Mouse (Mus musculus): ENCODE measurements around the gene Tgfb2. TPM values are rescaled to one million over a fixed set of nuclear protein-coding genes. Genes with fewer than 3 reads are reported as not detected.
A peak's percentile ranks its signal among the peaks of the same experiment; 100 is the strongest.

Tgfb2 gene
- 1 to 10 TPM; 6.1 to 7.9 TPM for total RNA-seq (2021)

DNA sequence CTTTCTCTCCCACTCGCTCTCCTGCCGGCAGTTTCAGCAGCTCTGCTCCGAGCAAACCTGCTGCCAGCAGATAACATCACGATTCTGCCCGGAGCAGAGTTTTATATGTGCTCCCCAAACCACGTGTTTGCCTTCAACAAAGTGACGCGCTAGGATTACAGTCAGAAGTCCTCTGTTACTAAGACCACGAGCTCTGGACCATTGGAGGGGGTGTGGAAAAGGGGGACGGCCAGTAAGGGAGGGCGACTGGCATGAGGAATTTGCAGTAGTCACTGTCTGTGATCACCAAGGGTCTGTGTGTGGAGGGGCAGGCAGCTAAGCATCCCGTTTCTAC is at the start of gene Tgfb2:
Gene Tgfb2 (minus strand): TSS at position 75 of the 334 bp plus-strand sequence.
- intact Hi-C loops (cut with DNase I) = loop anchor here (10.0 kb wide), 4 partner anchors 91 to 591 kb away; partner anchors contain the start of gene Lyplal1
- DNase-seq (ENCODE audit: low spot score in 2 of 2) = peak; percentile 28 to 33

DNA sequence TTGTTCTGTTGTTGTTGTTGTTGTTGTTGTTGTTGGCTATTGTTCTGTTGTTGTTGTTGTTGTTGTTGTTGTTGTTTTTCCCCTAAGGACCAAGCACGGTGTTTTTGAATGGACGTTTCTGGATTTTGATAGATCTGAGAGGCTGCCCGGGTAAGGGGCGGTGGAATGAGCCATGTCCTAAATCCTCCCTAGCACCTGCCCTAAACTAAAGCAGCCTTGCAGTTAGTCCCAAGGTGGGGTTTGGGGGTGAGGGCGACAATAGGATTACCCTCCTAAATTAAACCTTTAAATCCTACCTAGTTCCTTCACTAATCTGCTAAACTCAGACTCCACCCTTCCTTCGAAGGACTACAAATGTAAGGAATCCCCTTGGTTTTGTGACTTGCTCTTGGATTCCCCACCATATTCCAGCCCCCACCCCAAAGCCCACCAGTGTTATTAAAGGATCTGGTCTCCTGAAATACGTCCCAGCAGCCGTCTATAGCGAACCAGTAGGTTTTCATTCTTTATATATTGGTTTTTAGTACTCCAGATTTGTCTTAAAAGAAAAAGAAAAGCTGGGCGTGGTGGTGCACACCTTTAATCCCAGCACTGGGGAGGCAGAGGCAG is 44.0 kb upstream of the Tgfb2 start:
- DNase-seq (ENCODE audit: low spot score in 2 of 2) = no peak
- intact Hi-C loops (cut with DNase I) = no loop called here

DNA sequence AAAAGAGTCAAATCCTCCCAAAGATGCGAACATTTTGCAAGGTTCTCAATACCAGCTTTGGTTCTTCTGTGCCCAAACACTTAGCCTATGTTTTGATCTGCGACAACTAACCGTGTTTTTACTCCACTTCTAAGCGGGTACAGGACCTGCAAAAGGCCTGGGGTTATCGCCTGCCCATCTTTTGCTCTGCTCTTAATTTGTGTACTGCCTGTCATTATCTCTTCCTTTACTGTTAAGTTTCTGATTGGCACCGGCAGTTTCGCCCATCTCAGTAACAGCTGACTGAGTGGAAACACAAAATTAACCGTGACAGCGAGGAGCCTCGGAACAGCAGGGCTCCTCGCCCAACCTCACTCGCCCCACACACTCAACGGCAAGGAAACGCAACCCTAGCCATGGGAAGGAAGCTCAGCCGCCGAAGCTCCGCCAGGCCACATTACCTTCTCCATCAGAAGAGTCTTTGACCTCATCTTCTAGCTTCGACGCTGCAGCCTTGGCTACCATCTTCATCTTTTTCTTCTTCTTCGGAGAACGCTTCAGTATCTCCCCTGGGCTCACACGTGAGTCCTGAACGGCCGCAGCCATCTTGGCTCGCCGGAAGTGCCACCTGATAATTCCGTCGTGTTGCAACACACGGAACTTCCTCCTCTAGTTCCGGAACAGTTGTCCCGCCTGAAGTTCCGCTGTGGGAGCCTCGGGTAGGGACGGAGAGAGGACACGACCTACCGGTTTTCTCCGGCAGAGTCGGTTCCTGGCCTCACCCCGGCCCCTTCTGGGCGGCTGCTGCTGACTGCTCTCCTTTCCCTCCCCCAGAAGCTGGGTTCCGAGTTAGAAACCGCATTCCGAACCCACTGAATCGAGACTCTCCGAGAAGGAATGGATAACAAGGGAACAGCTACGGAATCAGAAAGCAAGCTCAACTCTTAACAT is 43.2 kb upstream of the Tgfb2 start, which contains the start of gene Rrp15:
Gene Rrp15 (minus strand): TSS at position 635 of the 930 bp plus-strand sequence.
- DNase-seq (ENCODE audit: low spot score in 2 of 2) = peak; percentile 86
- intact Hi-C loops (cut with DNase I) = no loop called here

DNA sequence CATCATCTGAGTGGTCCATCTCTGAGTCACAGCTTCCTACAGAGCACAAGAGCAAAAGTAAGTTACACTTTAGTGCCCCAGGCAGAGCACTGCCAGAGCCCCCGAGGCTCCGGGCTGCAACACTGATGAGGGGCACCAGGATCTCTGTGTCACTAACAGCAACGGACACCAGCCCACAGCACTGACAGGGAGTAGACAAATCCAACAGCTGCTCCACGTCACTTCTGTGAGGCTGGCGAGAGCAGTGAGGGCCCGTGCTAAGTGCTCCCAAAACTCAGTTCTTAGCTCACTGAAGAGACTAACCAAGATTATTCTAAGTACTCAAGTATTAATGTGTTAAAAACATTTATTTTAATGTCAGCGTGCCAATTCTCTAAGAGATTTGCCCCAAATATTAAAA is 34.0 kb upstream of the Tgfb2 start:
- DNase-seq (ENCODE audit: low spot score in 2 of 2) = no peak
- intact Hi-C loops (cut with DNase I) = no loop called here

DNA sequence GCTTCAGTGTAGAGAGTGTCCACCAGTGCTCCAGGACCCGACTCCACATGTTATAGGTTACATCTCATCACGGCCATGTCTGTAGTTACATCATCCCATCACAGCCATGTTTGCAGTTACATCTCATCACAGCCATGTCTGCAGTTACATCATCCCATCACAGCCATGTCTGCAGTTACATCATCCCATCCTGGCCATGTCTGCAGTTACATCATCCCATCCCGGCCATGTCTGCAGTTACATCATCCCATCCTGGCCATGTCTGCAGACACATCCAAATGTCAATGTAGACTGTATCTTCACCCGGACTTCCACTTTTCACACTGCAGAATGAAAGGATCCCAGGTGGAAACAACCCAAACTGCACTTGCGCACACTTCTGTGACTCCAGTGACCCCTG is 29.7 kb upstream of the Tgfb2 start:
- no peak for DNase-seq (ENCODE audit: low spot score in 2 of 2)
- intact Hi-C loops (cut with DNase I) = no loop called here

DNA sequence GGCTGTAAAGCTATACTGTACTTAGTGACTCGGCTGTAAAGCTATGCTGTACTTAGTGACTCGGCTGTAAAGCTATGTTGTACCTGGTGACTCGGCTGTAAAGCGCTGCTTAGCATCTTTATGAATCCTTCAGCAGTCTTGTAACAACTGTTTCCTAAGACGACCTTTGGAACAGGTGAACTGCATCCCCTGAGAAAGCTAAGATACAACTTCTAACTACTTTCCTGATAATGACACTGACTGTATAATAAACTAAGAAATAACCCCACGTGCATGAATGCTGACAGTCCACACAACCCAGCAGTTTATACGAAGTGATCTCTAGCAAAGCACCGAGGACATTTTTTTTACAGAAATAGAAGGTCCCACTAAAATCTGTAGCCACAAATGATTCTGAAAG is 27.3 kb upstream of the Tgfb2 start:
- intact Hi-C loops (cut with DNase I) = no loop called here
- no peak for DNase-seq (ENCODE audit: low spot score in 2 of 2)

DNA sequence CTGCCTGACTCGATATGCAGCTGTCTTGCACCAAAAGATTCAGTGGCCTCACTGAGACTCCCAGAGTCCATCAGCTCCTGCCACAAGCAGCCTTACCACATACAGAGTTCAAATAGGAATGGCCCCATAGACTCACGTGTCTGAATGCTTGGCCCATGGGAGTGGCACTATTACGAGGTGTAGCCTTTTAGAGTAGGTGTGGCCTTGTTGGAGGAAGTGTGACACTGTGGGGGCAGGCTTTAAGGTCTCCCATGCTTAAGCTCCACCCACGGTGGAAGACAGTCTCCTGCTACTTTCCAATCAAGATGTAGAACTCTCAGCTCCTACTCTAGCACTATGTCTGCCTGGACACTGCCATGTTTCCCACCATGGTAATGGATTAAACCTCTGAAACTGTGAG is 23.0 kb upstream of the Tgfb2 start:
- no peak for DNase-seq (ENCODE audit: low spot score in 2 of 2)
- intact Hi-C loops (cut with DNase I) = loop anchor here (10.0 kb wide), 1 partner anchor 974 kb away; no protein-coding TSS in a partner anchor

DNA sequence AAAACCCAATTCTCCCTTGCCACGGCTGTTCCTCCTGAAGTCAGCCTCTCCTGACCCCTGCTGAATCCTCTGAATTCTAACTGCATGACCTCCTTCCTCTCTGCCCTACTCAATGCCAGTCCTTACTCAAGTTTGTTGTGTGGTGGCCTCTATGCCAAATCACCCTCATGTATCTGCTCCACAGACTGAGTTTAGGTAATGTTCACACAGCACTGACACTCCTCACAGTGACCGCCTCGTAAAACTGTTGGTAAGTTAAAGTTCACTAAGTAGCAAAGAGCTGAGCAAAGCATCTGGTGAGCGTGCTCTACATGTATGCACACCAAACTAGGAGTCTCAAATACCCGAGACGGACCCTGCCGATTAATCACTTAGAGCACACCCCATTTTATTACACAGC is 20.3 kb upstream of the Tgfb2 start:
- DNase-seq (ENCODE audit: low spot score in 2 of 2) = no peak
- intact Hi-C loops (cut with DNase I) = loop anchor here (10.0 kb wide), 1 partner anchor 971 kb away; no protein-coding TSS in a partner anchor

DNA sequence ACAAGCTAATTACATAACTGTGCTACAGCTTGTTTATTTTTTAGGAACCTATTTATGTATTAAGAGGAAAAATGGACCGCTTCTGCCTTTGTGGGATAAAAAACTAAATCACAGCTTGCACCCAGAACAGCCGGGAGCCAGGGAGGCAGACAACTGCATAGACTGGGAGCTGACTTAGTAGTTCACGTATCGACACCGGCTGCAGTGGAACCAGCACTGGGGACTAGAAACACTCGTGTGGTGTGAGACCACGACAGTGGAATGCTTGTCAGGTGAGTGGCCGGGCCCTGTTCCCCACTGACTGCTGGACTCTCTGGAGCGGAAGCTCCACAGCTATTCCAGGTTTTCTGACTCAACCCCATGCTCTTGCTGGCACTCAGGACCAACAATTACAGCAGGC is 16.5 kb upstream of the Tgfb2 start:
- intact Hi-C loops (cut with DNase I) = loop anchor here (5.0 to 10.0 kb wide), 3 partner anchors 967 to 1175 kb away; no protein-coding TSS in a partner anchor
- DNase-seq (ENCODE audit: low spot score in 2 of 2) = no peak

DNA sequence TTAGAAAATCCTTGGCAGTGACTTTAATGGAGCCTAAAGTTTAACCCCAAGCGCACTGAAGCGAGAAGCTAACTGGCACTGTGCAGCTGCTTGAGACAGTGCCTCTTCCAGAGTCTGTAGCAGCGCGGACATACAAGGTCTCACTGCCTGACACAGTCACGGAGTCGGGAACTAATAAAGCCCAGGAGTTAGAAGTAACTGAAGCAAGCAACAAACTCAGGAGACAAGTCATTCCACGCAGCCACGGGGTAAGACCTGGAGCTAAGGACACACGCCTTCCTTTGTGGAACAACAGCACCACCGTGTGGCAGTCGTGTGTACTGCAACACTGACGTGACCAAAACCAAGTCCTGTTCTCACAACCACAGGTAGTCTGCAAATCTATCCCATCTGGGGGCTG is 16.1 kb upstream of the Tgfb2 start:
- DNase-seq (ENCODE audit: low spot score in 2 of 2) = peak; percentile 71 to 84
- intact Hi-C loops (cut with DNase I) = loop anchor here (5.0 to 10.0 kb wide), 3 partner anchors 967 to 1175 kb away; no protein-coding TSS in a partner anchor

DNA sequence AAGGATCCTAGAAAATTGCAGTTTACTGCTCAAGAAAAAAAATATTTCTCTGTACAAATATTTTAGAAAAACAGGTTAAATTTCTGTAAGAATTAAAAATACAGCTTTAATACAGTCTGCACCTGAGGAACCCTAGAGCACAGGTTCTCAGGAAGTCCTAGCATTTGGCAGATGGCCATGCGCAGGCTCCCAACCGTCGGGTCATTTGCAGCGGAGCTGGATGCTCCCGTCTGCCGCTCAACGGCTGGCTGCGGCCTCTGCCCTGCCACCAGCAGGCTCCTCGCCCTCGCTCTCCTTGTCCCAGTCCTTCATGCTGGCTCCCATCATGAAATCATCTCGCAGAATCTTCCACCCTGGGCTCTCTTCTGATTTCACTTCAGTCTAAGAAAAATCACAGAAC is 15.4 kb upstream of the Tgfb2 start:
- intact Hi-C loops (cut with DNase I) = loop anchor here (5.0 to 10.0 kb wide), 3 partner anchors 966 to 1174 kb away; no protein-coding TSS in a partner anchor
- DNase-seq (ENCODE audit: low spot score in 2 of 2) = no peak

DNA sequence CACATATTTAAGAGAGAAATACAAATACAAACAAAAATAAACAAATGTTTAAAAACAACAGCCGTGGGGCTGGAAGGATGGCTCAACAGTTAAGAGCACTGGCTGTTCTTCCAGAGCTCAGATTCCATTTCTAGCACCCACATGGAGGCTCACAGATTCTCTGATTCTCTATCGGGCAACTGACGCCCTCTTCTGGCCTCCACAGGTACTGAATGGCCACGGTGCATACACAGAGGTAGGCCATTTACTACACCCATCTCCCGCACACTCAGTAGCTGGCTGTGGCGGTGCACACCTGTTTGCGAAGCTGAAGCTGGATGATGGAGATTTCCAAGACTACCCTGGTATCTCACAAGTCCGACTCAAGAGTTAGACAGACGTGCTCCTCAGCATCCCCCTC is 13.9 kb upstream of the Tgfb2 start:
- intact Hi-C loops (cut with DNase I) = loop anchor here (5.0 to 10.0 kb wide), 3 partner anchors 965 to 1172 kb away; no protein-coding TSS in a partner anchor
- no peak for DNase-seq (ENCODE audit: low spot score in 2 of 2)

DNA sequence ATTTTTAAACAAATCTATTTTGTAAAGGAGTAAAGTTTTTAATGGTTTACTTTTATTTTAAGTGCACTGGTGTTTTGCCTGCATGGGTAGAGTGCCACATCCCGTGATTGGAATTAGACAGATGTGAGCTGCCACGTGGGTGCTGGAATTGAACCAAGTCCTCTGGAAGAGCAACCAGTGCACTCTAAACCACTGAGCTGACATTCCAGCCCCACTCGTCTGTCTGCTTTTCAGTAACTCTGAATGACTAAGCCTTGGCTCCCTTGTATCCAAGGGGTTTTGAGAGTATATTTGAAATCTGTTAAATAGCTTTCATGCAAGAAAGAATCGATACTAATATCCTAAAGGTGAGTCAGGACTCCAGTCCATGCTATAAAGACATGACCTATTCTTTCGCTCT is 13.1 kb upstream of the Tgfb2 start:
- intact Hi-C loops (cut with DNase I) = no loop called here
- no peak for DNase-seq (ENCODE audit: low spot score in 2 of 2)

DNA sequence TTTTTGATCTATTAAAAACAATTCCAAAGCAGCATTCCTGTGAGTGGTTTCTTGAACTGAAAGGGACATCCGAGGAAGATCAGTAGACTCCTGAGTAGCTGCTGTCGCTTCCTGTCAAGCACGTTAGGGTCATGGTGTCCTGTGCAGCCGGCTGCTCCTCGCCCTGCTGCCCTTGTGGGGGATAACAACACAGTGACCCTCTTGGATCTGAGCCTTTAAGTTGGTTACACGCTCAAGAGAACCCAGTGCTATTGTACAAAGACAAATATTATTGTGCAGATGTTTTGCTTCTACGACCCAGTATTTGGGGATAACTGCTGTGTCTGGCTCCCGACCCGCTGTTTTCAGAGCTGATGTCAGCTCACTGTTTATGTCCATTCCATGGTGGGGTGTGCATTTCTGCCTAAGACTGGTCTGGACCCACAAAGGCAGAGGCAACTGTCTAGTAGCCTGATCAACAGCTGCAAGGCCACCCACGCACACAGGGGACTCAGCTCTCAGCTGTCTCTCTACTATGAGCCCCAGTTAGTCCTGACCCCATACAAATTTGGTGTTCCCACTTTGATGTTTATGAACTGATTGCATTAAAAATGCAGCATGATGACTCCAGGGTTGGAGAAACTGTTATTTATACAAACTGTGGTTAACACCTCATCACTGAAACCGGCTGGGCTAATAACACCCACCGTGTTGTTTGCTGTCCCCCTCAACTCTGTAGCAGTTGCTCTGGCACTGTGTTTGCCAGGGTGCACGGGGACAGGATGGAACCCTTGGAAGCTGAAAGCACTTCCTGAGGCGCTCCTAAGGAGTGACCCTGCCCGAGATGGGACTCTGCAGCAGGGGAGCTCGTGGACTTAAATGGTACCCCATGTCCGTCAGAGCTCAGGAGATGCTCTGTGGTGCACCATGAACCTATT is 9.4 kb upstream of the Tgfb2 start:
- DNase-seq (ENCODE audit: low spot score in 2 of 2) = no peak
- intact Hi-C loops (cut with DNase I) = loop anchor here (1.0 to 5.0 kb wide), 2 partner anchors 323 to 533 kb away; no protein-coding TSS in a partner anchor

DNA sequence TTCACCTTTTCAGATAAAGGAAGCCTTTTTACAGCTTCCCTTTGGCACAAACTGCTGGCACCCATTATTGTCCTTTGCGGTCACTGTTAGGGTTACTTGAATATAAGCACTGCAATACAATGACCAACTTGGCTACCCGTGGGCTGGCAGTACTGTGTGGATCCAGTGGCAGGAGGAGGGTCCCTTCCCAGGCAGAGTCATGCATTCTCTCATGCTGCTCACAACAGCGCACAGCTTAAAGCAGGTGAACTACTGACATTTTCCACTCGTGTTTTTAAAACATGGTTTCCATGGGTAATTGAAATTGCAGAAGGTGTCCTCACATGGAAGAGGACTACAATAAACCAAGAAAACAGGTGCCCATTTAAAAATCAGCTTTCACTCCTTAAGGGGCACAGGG is 8.4 kb upstream of the Tgfb2 start:
- intact Hi-C loops (cut with DNase I) = loop anchor here (1.0 to 5.0 kb wide), 2 partner anchors 322 to 532 kb away; no protein-coding TSS in a partner anchor

DNA sequence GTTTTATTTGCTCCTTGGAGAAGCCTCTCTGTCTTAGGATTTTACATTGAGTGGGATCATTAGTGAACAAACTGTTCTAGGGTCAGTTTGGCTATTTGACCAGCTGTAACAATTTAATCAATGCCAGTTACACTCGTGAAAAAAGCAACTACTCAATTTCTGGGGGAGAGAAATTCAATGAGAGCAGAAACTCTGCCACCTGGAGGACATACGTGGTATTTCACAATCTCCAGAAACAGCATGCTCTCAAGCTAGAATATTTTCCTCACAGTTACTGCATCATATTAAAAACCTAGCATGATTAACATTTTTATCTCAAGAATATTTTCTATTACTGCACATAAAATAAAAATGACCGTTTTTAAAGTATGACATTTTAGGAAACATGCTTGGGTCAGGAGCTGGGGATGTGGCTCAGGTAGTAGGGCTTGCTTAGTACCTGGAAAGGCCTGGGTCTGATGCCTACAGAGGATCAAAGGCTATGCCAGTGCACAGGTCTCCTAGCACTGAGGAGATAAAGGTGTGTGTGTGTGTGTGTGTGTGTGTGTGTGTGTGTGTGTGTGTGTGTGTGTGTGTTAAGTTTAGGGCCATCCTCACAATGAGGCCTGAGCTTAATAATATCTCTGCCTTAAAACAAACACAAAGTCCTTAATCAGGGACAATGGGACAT is 7.1 kb upstream of the Tgfb2 start:
- intact Hi-C loops (cut with DNase I) = loop anchor here (5.0 kb wide), 1 partner anchor 321 kb away; no protein-coding TSS in a partner anchor
- DNase-seq (ENCODE audit: low spot score in 2 of 2) = no peak

More for the DNA sequence above, 8.4 kb upstream of the Tgfb2 start:
- no peak for DNase-seq (ENCODE audit: low spot score in 2 of 2)

DNA sequence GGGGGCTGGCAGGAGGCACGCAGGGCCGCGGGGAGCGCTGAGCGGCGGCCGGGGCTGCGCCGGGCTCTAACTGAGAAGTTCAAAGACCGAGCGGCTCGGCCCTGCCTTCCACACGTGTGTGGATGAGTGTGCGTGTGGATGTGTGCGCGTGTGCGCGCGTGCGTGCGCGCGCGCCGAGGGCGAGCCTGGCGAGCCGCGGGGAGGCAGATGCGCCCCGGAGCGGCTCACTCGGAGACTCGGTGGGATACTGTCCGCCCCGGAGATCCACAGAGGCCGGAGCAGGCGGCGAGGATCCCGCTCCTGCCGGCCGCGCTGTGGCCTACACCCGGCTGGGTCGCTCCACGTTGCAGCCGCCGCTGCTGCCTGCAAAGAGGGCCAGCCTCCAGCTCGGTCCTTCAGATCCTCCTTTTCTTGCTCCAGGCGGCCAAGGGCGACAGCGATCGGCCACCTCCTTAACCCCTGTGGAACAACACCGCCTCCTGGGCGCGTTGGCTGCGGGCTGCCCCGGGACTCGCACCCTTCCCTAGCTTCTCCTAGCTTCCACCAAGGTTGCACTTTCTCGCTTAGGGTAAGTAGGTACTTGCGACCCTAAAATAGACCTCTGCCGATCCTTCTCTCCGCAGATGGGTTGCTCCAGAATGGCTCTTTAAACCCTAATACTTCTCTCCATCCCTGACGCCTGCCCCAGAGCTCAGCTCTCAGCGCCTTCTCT is 430 bp downstream of the Tgfb2 start:
- DNase-seq (ENCODE audit: low spot score in 2 of 2) = peak; percentile 49 to 56
- intact Hi-C loops (cut with DNase I) = loop anchor here (10.0 kb wide), 4 partner anchors 91 to 591 kb away; partner anchors contain the start of gene Lyplal1

All from left cerebral cortex, postnatal 36 days (tissue).